Mouse (Mus musculus): ENCODE measurements around the gene Negr1.

DNA sequence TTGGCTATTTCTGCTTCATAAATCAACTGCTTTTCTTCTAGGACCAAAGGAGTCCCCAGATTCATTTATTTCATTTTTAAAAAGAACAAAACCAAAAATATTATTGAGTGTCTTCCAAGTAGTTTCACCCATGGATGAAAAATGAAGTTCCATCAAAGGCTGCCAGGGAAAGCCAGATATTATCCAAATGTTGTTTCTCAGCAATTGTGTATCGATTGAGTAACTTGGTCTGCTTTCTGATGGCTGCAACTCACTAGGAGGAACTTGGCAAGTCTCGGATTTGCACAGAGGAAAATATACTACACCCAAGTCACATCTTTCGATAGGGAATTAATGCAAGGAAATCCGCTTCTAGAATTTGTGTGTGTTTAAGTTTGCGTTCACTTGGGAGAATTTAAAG is 363.5 kb downstream of the Negr1 start:
- TF ChIP-seq CTCF (IDR thresholded peaks at IDR 0.05) (no peak), POLR2A (IDR thresholded peaks at IDR 0.05; ENCODE audit: insufficient read depth, low read depth, low read length) (no peak), EP300 (IDR thresholded peaks at IDR 0.05; ENCODE audit: insufficient read depth, low read depth, low read length) (no peak)

Data from heart, adult 2 months (tissue).